Mouse (Mus musculus): ENCODE data around the gene 1700020N01Rik.

DNA sequence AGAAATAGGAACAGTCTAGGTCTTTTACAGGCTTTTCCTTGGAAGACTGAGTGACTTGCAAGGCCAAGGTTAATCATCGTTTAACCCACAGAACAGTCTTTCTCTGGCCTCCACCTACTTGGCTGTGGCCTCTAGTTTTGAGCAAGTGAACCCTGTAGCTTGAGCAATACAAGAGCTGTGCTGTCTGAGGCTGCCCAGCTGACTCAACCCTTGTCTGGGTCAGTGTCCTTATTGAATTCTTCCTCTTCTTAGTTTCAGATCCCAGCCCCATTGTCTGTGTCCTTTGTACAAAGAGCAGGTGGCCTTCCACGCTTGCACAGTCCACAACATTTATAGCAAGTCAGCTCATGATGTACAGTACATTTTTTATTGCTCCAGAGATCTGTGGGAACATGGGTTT, 16.6 kb downstream of the 1700020N01Rik start:
- TF ChIP-seq CTCF (IDR thresholded peaks at IDR 0.05; ENCODE audit: low read depth, low read length) (no peak), TAL1 (conservative IDR thresholded peaks at IDR 0.05; ENCODE audit: low read depth, low read length) (no peak), POLR2AphosphoS5 (IDR thresholded peaks at IDR 0.05; ENCODE audit: insufficient replicate concordance, low read depth, low read length) (no peak), GATA2 (IDR thresholded peaks at IDR 0.05; ENCODE audit: borderline replicate concordance, low read depth, low read length) (no peak)

Measured in G1E (cell line).